Mouse (Mus musculus): Measurements from ENCODE around the gene Csnka2ip. TPM values are rescaled to one million over a fixed set of nuclear protein-coding genes. Genes with fewer than 3 reads are reported as not detected.
A peak's percentile ranks its signal among the peaks of the same experiment; 100 is the strongest.

Csnka2ip gene
- not detected in 2 replicates for polyA plus RNA-seq (2014; fragmentation: Nextera tagmentation; extraction: Ambion mirVana)

- ATAC-seq (ENCODE audit: low read depth) (no peak), DNase-seq (ENCODE audit: low spot score) (no peak)
- Histone ChIP-seq H3K27me3 (replicated peaks; ENCODE audit: control insufficient read depth, insufficient read depth, low read length) (no peaks in the 10 kb centered on the region), H3K4me3 (ENCODE audit: low read depth, low read length) (no peak within 1 kb of the TSS), H3K9ac (ENCODE audit: low read depth, low read length) (no peak within 1 kb of the TSS), H3K9me3 (ENCODE audit: control insufficient read depth, low read length) (no peaks in the 10 kb centered on the region), H3K27ac (replicated peaks; ENCODE audit: low read depth, low read length) (no peak within 1 kb of the TSS), H3K36me3 (ENCODE audit: control insufficient read depth, insufficient read depth, low read length) (no peaks in the 10 kb centered on the region), H3K4me2 (ENCODE audit: low read depth, low read length) (no peak within 1 kb of the TSS), H3K4me1 (ENCODE audit: control insufficient read depth, insufficient read depth, low read length) (no peaks in the 10 kb centered on the region)
- WGBS = 92% methylated on average over 1 of the region's 1 CpGs
These were observed at the start of gene Csnka2ip for GRCm38 (mm10) chr16:64602308-64602707. Gene Csnka2ip, minus strand, starts transcription at chr16:64602408.

GRCm38 (mm10) chr16:64649594-64650290 is 47.5 kb upstream of the Csnka2ip start:
- no peak for ATAC-seq (ENCODE audit: low read depth)
- no peaks in the 10 kb centered on the region for H3K9me3 ChIP-seq (ENCODE audit: control insufficient read depth, low read length)
- H3K36me3 ChIP-seq (ENCODE audit: control insufficient read depth, insufficient read depth, low read length) = no peaks in the 10 kb centered on the region
- H3K4me3 ChIP-seq (ENCODE audit: low read depth, low read length) = no peak overlapping the region
- H3K27me3 ChIP-seq (replicated peaks; ENCODE audit: control insufficient read depth, insufficient read depth, low read length) = no peaks in the 10 kb centered on the region
- WGBS = 67% methylated on average over 13 of the region's 13 CpGs
- H3K9ac ChIP-seq (ENCODE audit: low read depth, low read length) = no peak overlapping the region
- H3K4me2 ChIP-seq (ENCODE audit: low read depth, low read length) = no peak overlapping the region
- H3K27ac ChIP-seq (replicated peaks; ENCODE audit: low read depth, low read length) = no peak overlapping the region
- H3K4me1 ChIP-seq (ENCODE audit: control insufficient read depth, insufficient read depth, low read length) = no peaks in the 10 kb centered on the region
- peak; percentile 23 for DNase-seq (ENCODE audit: low spot score)

GRCm38 (mm10) chr16:64647771-64648170 is 45.6 kb upstream of the Csnka2ip start:
- Histone ChIP-seq H3K9me3 (ENCODE audit: control insufficient read depth, low read length) (no peaks in the 10 kb centered on the region), H3K36me3 (ENCODE audit: control insufficient read depth, insufficient read depth, low read length) (no peaks in the 10 kb centered on the region), H3K27ac (replicated peaks; ENCODE audit: low read depth, low read length) (no peak overlapping the region), H3K27me3 (replicated peaks; ENCODE audit: control insufficient read depth, insufficient read depth, low read length) (no peaks in the 10 kb centered on the region), H3K4me3 (ENCODE audit: low read depth, low read length) (no peak overlapping the region), H3K4me1 (ENCODE audit: control insufficient read depth, insufficient read depth, low read length) (no peaks in the 10 kb centered on the region), H3K9ac (ENCODE audit: low read depth, low read length) (no peak overlapping the region), H3K4me2 (ENCODE audit: low read depth, low read length) (no peak overlapping the region)
- 83% methylated on average over 2 of the region's 2 CpGs for WGBS
- DNase-seq (ENCODE audit: low spot score) (no peak), ATAC-seq (ENCODE audit: low read depth) (no peak)

- H3K36me3 ChIP-seq (ENCODE audit: control insufficient read depth, insufficient read depth, low read length) = no peaks in the 10 kb centered on the region
- H3K9me3 ChIP-seq (ENCODE audit: control insufficient read depth, low read length) = no peaks in the 10 kb centered on the region
- H3K9ac ChIP-seq (ENCODE audit: low read depth, low read length) = no peak overlapping the region
- no peak overlapping the region for H3K4me2 ChIP-seq (ENCODE audit: low read depth, low read length)
- H3K4me3 ChIP-seq (ENCODE audit: low read depth, low read length) = no peak overlapping the region
- ATAC-seq (ENCODE audit: low read depth) (no peak), DNase-seq (ENCODE audit: low spot score) (no peak)
- 88% methylated on average over 1 of the region's 1 CpGs for WGBS
- H3K27ac ChIP-seq (replicated peaks; ENCODE audit: low read depth, low read length) = no peak overlapping the region
- no peaks in the 10 kb centered on the region for H3K27me3 ChIP-seq (replicated peaks; ENCODE audit: control insufficient read depth, insufficient read depth, low read length)
- no peaks in the 10 kb centered on the region for H3K4me1 ChIP-seq (ENCODE audit: control insufficient read depth, insufficient read depth, low read length)
These were observed 32.9 kb upstream of the Csnka2ip start for GRCm38 (mm10) chr16:64635110-64635509.

GRCm38 (mm10) chr16:64620116-64620515 is 17.9 kb upstream of the Csnka2ip start:
- no peak overlapping the region for H3K4me2 ChIP-seq (ENCODE audit: low read depth, low read length)
- no peak overlapping the region for H3K4me3 ChIP-seq (ENCODE audit: low read depth, low read length)
- DNase-seq (ENCODE audit: low spot score) = no peak
- H3K9ac ChIP-seq (ENCODE audit: low read depth, low read length) = no peak overlapping the region
- 68% methylated on average over 6 of the region's 6 CpGs for WGBS
- H3K4me1 ChIP-seq (ENCODE audit: control insufficient read depth, insufficient read depth, low read length) = no peaks in the 10 kb centered on the region
- H3K27me3 ChIP-seq (replicated peaks; ENCODE audit: control insufficient read depth, insufficient read depth, low read length) = no peaks in the 10 kb centered on the region
- no peaks in the 10 kb centered on the region for H3K9me3 ChIP-seq (ENCODE audit: control insufficient read depth, low read length)
- ATAC-seq (ENCODE audit: low read depth) = no peak
- no peak overlapping the region for H3K27ac ChIP-seq (replicated peaks; ENCODE audit: low read depth, low read length)
- no peaks in the 10 kb centered on the region for H3K36me3 ChIP-seq (ENCODE audit: control insufficient read depth, insufficient read depth, low read length)

- no peak for ATAC-seq (ENCODE audit: low read depth)
These were observed 12.4 kb upstream of the Csnka2ip start for GRCm38 (mm10) chr16:64614648-64615047.

GRCm38 (mm10) chr16:64607793-64608192 is 5.6 kb upstream of the Csnka2ip start:
- Histone ChIP-seq H3K4me3 (ENCODE audit: low read depth, low read length) (no peak overlapping the region), H3K27ac (replicated peaks; ENCODE audit: low read depth, low read length) (no peak overlapping the region), H3K4me1 (ENCODE audit: control insufficient read depth, insufficient read depth, low read length) (no peaks in the 10 kb centered on the region), H3K4me2 (ENCODE audit: low read depth, low read length) (no peak overlapping the region), H3K36me3 (ENCODE audit: control insufficient read depth, insufficient read depth, low read length) (no peaks in the 10 kb centered on the region), H3K9ac (ENCODE audit: low read depth, low read length) (no peak overlapping the region), H3K27me3 (replicated peaks; ENCODE audit: control insufficient read depth, insufficient read depth, low read length) (no peaks in the 10 kb centered on the region), H3K9me3 (ENCODE audit: control insufficient read depth, low read length) (no peaks in the 10 kb centered on the region)
- 69% methylated on average over 1 of the region's 1 CpGs for WGBS
- no peak for ATAC-seq (ENCODE audit: low read depth)
- no peak for DNase-seq (ENCODE audit: low spot score)

More at GRCm38 (mm10) chr16:64614648-64615047, 12.4 kb upstream of the Csnka2ip start:
- no peak for DNase-seq (ENCODE audit: low spot score)
- no peaks in the 10 kb centered on the region for H3K27me3 ChIP-seq (replicated peaks; ENCODE audit: control insufficient read depth, insufficient read depth, low read length)
- no peaks in the 10 kb centered on the region for H3K9me3 ChIP-seq (ENCODE audit: control insufficient read depth, low read length)
- H3K4me3 ChIP-seq (ENCODE audit: low read depth, low read length) = no peak overlapping the region
- H3K9ac ChIP-seq (ENCODE audit: low read depth, low read length) = no peak overlapping the region
- H3K27ac ChIP-seq (replicated peaks; ENCODE audit: low read depth, low read length) = no peak overlapping the region
- no peak overlapping the region for H3K4me2 ChIP-seq (ENCODE audit: low read depth, low read length)
- H3K4me1 ChIP-seq (ENCODE audit: control insufficient read depth, insufficient read depth, low read length) = no peaks in the 10 kb centered on the region
- WGBS = 73% methylated on average over 3 of the region's 3 CpGs
- no peaks in the 10 kb centered on the region for H3K36me3 ChIP-seq (ENCODE audit: control insufficient read depth, insufficient read depth, low read length)

GRCm38 (mm10) chr16:64586825-64587224 is 15.4 kb downstream of the Csnka2ip start:
- no peak overlapping the region for H3K27ac ChIP-seq (replicated peaks; ENCODE audit: low read depth, low read length)
- 59% methylated on average over 2 of the region's 2 CpGs for WGBS

GRCm38 (mm10) chr16:64586262-64586619 is 16.0 kb downstream of the Csnka2ip start:
- peaks cover 2% of the 10 kb centered on the region; the same call in 1 of the 2 replicates for H3K4me1 ChIP-seq (ENCODE audit: control insufficient read depth, insufficient read depth, low read length)
- H3K27ac ChIP-seq (replicated peaks; ENCODE audit: low read depth, low read length) = no peak overlapping the region
- no peak overlapping the region for H3K9ac ChIP-seq (ENCODE audit: low read depth, low read length)
- 81% methylated on average over 4 of the region's 4 CpGs for WGBS
- ATAC-seq (ENCODE audit: low read depth) (no peak), DNase-seq (ENCODE audit: low spot score) (no peak)
- H3K27me3 ChIP-seq (replicated peaks; ENCODE audit: control insufficient read depth, insufficient read depth, low read length) = no peaks in the 10 kb centered on the region
- no peaks in the 10 kb centered on the region for H3K9me3 ChIP-seq (ENCODE audit: control insufficient read depth, low read length)
- no peaks in the 10 kb centered on the region for H3K36me3 ChIP-seq (ENCODE audit: control insufficient read depth, insufficient read depth, low read length)
- H3K4me2 ChIP-seq (ENCODE audit: low read depth, low read length) = no peak overlapping the region
- no peak overlapping the region for H3K4me3 ChIP-seq (ENCODE audit: low read depth, low read length)

More at GRCm38 (mm10) chr16:64586825-64587224, 15.4 kb downstream of the Csnka2ip start:
- Histone ChIP-seq H3K9me3 (ENCODE audit: control insufficient read depth, low read length) (no peaks in the 10 kb centered on the region), H3K4me2 (ENCODE audit: low read depth, low read length) (no peak overlapping the region), H3K4me3 (ENCODE audit: low read depth, low read length) (no peak overlapping the region), H3K9ac (ENCODE audit: low read depth, low read length) (no peak overlapping the region), H3K27me3 (replicated peaks; ENCODE audit: control insufficient read depth, insufficient read depth, low read length) (no peaks in the 10 kb centered on the region), H3K4me1 (ENCODE audit: control insufficient read depth, insufficient read depth, low read length) (peaks cover 2% of the 10 kb centered on the region; the same call in 1 of the 2 replicates), H3K36me3 (ENCODE audit: control insufficient read depth, insufficient read depth, low read length) (no peaks in the 10 kb centered on the region)
- DNase-seq (ENCODE audit: low spot score) (no peak), ATAC-seq (ENCODE audit: low read depth) (no peak)
